Mouse (Mus musculus) bone marrow, adult 2 months (tissue): Measurements from ENCODE around the gene St8sia6. TPM values are rescaled to one million over a fixed set of nuclear protein-coding genes. Genes with fewer than 3 reads are reported as not detected.

Experiments used
- H3K27ac ChIP-seq: fragments of 200-500 bp; 2 replicates; pipeline ENCODE4 v1.5.1; 2012; ENCODE audit warnings: low read depth, mild to moderate bottlenecking, control low read depth, inconsistent platforms, low read length; ENCODE audit not compliant: control insufficient read depth, poor library complexity, insufficient read depth
- H3K4me1 ChIP-seq: fragments of 200-500 bp; 2 replicates; pipeline ENCODE4 v1.6.1; 2011; ENCODE audit warnings: low read length; ENCODE audit not compliant: control insufficient read depth, insufficient read depth
- H3K4me3 ChIP-seq: fragments of 200-500 bp; replicated peaks from 2 replicates; pipeline ENCODE3; 2011; ENCODE audit warnings: mild to moderate bottlenecking, low read depth, low read length, control low read depth; ENCODE audit not compliant: control insufficient read depth
- CTCF ChIP-seq: fragments of 200-500 bp; IDR thresholded peaks from 2 replicates; pipeline ENCODE4 v1.5.1; 2011; ENCODE audit warnings: low read length, control low read depth; ENCODE audit not compliant: control insufficient read depth, insufficient read depth
- POLR2A ChIP-seq: fragments of 200-500 bp; IDR thresholded peaks from 2 replicates; pipeline ENCODE4 v1.6.1; 2011; ENCODE audit warnings: low read depth, mild to moderate bottlenecking, control low read depth, low read length, borderline replicate concordance; ENCODE audit not compliant: control insufficient read depth
- WGBS: fragments of 180-500 bp; shearing (Covaris S2); methylation state at CpG from one replicate; pipeline ENCODE4 v1.1.7; 2018; 5-methylcytosine and 5-hydroxymethylcytosine counted together
- polyA plus RNA-seq: library from polyadenylated mRNA; stranded (reverse); fragments of >200 nt; gene quantifications from 2 replicates; pipeline ENCODE4 v1.2.4, GENCODE M21; 2011; ENCODE audit warnings: low replicate concordance; ENCODE audit not compliant: missing spikeins, insufficient read depth, insufficient read length

Gene St8sia6
- polyA plus RNA-seq, 1 experiment, result 0.45 TPM

- no peak overlapping the region for H3K27ac ChIP-seq
- TF ChIP-seq POLR2A (no peak), CTCF (no peak)
- H3K4me1 ChIP-seq, result no peaks in the 10 kb centered on the region; the same call in 1 of the 2 replicates
- WGBS, result 73% methylated on average over 1 of the region's 1 CpGs
- no peak overlapping the region for H3K4me3 ChIP-seq
Observed at GRCm38 (mm10) chr2:13751691-13752090, 42.2 kb downstream of the St8sia6 start.

GRCm38 (mm10) chr2:13750777-13751176, 43.1 kb downstream of the St8sia6 start:
- Histone ChIP-seq H3K4me1 (no peaks in the 10 kb centered on the region; the same call in 1 of the 2 replicates), H3K27ac (no peak overlapping the region), H3K4me3 (no peak overlapping the region)
- 40% methylated on average over 1 of the region's 1 CpGs for WGBS
- TF ChIP-seq POLR2A, result no peak
- TF ChIP-seq CTCF, result no peak

- H3K27ac ChIP-seq, result no peak overlapping the region
- TF ChIP-seq POLR2A (no peak), CTCF (no peak)
- 68% methylated on average over 1 of the region's 1 CpGs for WGBS
- no peaks in the 10 kb centered on the region; the same call in 1 of the 2 replicates for H3K4me1 ChIP-seq
- H3K4me3 ChIP-seq, result no peak overlapping the region
Observed at GRCm38 (mm10) chr2:13750089-13750488, 43.8 kb downstream of the St8sia6 start.

GRCm38 (mm10) chr2:13749176-13749575, 44.7 kb downstream of the St8sia6 start:
- no peak overlapping the region for H3K4me3 ChIP-seq
- no peak overlapping the region for H3K27ac ChIP-seq
- TF ChIP-seq CTCF (no peak), POLR2A (no peak)
- WGBS, result 86% methylated on average over 1 of the region's 1 CpGs
- H3K4me1 ChIP-seq, result no peaks in the 10 kb centered on the region; the same call in 1 of the 2 replicates

- TF ChIP-seq CTCF, result no peak
- WGBS, result 80% methylated on average over 1 of the region's 1 CpGs
- no peaks in the 10 kb centered on the region; the same call in 1 of the 2 replicates for H3K4me1 ChIP-seq
- no peak overlapping the region for H3K27ac ChIP-seq
- H3K4me3 ChIP-seq, result no peak overlapping the region
Observed at GRCm38 (mm10) chr2:13747576-13747975, 46.3 kb downstream of the St8sia6 start.

GRCm38 (mm10) chr2:13746023-13746422, 47.8 kb downstream of the St8sia6 start:
- H3K27ac ChIP-seq, result no peak overlapping the region
- 16% methylated on average over 1 of the region's 1 CpGs for WGBS
- H3K4me3 ChIP-seq, result no peak overlapping the region
- no peaks in the 10 kb centered on the region; the same call in 1 of the 2 replicates for H3K4me1 ChIP-seq
- TF ChIP-seq CTCF, result no peak
- TF ChIP-seq POLR2A, result no peak

- H3K4me3 ChIP-seq, result no peak overlapping the region
- WGBS, result 78% methylated on average over 7 of the region's 7 CpGs
- H3K27ac ChIP-seq, result no peak overlapping the region
- no peaks in the 10 kb centered on the region for H3K4me1 ChIP-seq
- no peak for TF ChIP-seq POLR2A
- no peak for TF ChIP-seq CTCF
Observed at GRCm38 (mm10) chr2:13738704-13739103, 55.2 kb downstream of the St8sia6 start.

GRCm38 (mm10) chr2:13727901-13728300, 66.0 kb downstream of the St8sia6 start:
- TF ChIP-seq CTCF (no peak), POLR2A (no peak)
- WGBS, result 66% methylated on average over 2 of the region's 2 CpGs
- Histone ChIP-seq H3K27ac (no peak overlapping the region), H3K4me1 (no peaks in the 10 kb centered on the region), H3K4me3 (no peak overlapping the region)

GRCm38 (mm10) chr2:13725592-13725991, 68.3 kb downstream of the St8sia6 start:
- Histone ChIP-seq H3K27ac (no peak overlapping the region), H3K4me1 (no peaks in the 10 kb centered on the region), H3K4me3 (no peak overlapping the region)
- 72% methylated on average over 3 of the region's 3 CpGs for WGBS
- no peak for TF ChIP-seq CTCF
